Mouse (Mus musculus): ENCODE measurements around the gene Pef1.

GRCm38 (mm10) chr4:130177536-130177935, 75.2 kb downstream of the Pef1 start:
- TF ChIP-seq POLR2A (IDR thresholded peaks at IDR 0.05; ENCODE audit: borderline replicate concordance, extremely low read depth, insufficient read depth, insufficient read length, poor library complexity, severe bottlenecking) (no peak), CTCF (IDR thresholded peaks at IDR 0.05; ENCODE audit: borderline replicate concordance, extremely low read depth, insufficient read depth, insufficient read length) (no peak)

Measured in brain, embryonic 14.5 days (tissue).